Mouse (Mus musculus) MN1 (cell line): ENCODE results near the gene Itgav.

Source experiments
- DNase-seq: peaks from one replicate; pipeline ENCODE4 v3.0.0-alpha.2; 2016; ENCODE audit warnings: low spot score

Gene Itgav

DNA sequence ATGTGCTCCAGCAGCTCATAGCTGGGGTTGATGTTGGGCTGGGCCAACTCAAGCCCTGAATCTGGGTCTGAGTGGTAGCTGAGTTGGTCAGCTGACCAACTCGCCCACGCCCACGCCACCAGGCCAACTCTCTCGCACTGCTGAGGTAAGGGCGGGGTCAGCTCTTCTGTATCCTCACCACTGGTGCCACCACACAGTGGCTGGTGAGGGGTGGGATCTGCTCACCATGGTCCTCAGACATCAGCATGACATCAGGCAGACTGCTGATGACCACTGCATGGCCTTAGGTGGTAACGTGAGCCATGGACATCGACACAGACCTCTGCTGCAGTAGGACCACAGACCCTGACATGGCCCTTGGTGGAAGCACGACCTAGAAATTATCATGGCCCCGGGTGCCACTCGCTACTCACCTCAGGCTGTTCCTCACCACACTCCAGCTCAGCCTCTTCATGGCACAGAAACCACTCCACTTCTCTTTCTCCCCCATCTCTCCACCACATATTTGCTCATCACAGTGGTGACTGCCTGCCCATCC is 24.5 kb downstream of the Itgav start:
- no peak for DNase-seq

DNA sequence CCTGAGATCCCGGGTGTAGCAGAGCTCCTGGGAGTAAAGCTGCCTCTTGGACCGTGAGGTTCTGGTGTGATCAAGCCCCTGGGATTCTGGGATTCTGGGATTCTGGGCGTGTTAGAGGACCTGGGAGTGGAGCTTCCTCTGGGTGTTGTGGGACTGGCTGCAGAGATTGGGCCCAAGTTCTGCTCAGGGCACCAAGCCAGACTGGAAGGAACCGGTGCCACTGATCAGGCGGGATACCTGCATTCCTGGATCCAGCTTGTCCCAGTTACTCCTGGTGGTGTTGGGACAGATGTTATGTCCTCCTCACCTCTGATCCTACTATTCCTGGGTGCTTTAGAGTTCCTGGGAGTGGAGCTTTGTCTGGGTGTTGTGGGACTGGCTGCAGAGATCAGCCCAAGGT is 28.8 kb downstream of the Itgav start:
- DNase-seq = no peak

DNA sequence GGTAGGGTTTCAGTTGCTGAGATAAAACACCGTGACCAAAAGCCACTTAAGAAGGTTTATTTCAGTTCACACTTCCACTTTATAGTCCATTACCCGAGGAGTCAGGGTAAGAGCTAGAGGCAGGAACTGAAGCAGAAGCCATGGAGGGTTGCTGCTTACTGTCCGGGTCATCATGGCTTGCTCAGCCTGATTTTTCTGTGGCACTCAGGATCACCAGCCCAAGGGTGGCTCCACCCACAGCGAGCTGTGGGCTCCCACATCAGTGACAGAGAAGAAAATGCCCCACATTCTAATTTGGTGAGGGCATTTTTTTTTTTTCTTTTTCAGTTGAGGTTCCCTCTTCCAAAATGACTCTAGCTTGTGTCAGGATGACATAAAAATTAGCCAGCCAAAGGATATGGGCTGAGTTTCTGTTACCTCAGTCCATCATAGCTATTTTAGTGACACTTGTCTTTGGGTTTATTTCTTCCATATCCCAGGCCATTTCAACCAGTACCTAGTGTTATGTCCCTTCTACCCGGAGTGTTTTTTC is 30.2 kb downstream of the Itgav start:
- no peak for DNase-seq

DNA sequence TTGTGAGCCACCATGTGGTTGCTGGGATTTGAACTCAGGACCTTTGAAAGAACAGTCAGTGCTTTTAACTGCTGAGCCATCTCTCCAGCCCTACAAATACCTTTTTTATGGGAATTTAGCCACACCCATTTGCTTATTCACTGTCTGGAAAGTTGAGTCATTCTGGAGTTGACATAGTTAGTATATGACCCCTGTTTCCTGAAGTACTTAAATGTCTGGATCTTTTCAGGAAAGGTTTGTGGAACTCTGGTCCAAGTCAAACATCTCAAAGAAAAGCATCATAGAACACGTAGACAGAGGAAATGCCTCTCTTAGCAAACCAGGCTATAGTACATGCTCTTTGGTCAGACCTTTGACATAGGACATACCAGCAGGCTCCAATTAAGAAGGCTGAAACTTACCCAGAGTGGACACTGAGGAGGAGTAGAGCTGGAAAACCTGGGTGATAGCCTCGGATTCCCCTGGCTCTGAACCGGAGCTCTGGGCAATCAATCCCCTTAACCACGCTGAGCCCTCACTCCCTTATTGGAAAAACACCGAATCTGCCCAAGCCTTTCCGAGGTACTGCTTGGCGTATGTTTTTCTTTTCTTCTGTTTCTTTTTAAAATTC is 34.5 kb downstream of the Itgav start:
- no peak for DNase-seq

DNA sequence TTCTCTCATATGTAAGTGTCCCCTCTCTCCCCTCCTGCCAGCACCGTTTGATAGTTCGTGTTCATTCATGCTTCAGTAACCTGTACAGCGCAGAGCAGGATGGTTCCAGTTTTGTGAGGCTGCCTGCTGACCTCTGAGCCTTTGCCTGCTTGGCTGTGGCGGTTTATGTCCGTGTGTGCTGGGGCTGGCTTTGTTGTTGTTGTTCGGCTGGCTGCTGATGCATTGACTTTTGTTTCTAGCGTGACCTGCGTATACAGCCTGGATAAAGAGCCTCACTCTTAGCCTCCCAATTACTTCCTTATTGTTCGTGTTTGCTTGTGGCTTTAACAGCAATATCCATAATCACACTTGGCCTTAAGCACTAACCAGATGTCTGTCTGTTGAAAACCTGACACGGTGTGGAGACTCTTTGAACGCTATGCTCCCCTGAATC is 35.0 kb downstream of the Itgav start:
- no peak for DNase-seq

DNA sequence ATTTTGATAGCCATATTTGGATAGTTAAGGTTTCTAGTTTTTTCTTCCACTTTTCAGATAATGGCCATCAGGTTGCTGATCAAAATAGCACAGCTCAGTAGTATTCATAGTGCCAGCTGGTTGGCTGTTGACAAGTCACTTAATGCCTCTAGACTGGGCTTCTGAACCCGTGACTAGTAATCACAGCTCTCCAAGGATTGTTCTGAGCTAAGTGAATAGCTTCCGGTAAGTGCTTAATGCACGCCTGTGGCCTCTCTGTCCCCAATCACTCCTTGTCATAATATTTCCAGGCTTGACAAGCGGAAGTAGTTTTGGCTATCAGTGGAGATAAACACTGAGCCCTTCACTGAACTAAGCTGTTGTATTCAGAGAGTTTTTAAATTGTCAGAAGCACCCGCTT is 35.5 kb downstream of the Itgav start:
- DNase-seq = no peak

DNA sequence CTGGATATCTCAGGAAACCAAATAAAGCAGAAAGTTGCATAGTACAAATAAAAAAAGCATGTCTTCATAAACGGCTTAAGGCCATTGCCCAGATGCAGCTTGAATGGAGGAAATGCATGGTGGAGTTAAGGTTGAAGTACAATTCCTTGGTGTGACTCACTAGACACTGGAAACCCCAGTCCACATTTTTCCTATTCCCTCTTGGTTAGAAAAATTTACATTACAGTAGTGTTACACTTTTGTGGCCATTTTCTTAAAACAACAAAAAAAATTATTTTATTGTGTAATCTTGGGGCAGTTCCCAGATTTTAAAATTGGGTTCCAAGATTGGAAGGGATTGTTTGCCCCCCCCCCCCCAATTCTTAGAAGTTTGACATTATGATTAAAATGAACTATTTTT is 35.9 kb downstream of the Itgav start:
- no peak for DNase-seq

GRCm38 (mm10) chr2:83761506-83761905 is 37.3 kb downstream of the Itgav start:
- DNase-seq = peak; percentile 67

- peak; percentile 21 for DNase-seq
These were observed 38.1 kb downstream of the Itgav start for GRCm38 (mm10) chr2:83762106-83762855.

- DNase-seq = no peak
These were observed 41.9 kb downstream of the Itgav start for GRCm38 (mm10) chr2:83766058-83766457.

DNA sequence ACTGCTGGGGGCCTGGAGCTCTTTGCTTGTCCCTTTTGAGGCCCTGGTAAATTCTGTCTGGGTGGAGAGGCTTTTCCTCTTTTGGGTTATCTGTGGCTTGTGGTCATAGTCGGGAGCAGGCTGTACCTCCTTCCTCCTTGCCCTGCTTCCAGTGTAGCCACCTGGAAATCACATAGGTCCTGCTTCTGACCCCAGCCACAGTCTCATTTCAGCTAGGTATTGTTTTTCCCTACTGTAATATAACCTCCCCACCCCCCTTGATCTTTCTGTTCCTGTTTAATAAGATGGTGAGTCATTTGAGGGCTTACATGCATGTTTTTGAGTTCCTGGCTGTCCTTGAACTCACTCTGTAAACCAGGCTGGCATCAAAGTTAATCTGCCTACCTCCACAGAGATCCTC is 42.7 kb downstream of the Itgav start:
- no peak for DNase-seq

DNA sequence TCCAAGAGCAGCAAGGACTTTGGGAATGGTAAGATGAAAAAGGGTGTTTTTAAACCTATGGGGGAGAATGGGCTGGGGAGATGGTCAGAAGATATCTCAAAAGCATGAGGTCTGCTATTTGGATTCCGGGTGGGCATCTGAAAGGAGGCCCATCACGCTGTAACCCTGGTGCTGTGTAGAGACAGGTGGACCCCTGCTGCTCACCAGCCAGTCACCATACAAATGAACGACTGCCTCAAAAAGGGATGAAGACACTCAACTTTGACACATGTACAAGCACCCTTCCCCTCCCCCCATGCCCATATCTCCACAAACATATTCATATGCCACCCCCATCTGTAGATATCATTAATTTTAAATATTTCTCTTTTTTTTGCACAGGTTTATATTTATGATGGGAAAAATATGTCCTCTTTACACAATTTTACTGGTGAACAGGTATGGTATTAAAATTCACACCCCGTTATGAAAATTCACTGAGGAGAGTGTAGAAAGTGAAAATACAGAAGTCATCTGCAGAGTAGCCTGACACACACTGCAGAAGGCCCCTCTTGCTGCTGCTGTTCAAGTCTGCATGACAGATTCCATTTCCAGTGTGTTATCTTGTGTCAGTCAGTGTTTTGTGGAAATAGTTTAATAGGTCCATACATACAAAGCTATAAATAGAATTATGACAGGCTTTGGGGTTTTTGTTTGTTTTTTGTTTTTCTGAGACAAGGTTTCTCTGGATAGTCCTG is 44.3 kb downstream of the Itgav start:
- no peak for DNase-seq

DNA sequence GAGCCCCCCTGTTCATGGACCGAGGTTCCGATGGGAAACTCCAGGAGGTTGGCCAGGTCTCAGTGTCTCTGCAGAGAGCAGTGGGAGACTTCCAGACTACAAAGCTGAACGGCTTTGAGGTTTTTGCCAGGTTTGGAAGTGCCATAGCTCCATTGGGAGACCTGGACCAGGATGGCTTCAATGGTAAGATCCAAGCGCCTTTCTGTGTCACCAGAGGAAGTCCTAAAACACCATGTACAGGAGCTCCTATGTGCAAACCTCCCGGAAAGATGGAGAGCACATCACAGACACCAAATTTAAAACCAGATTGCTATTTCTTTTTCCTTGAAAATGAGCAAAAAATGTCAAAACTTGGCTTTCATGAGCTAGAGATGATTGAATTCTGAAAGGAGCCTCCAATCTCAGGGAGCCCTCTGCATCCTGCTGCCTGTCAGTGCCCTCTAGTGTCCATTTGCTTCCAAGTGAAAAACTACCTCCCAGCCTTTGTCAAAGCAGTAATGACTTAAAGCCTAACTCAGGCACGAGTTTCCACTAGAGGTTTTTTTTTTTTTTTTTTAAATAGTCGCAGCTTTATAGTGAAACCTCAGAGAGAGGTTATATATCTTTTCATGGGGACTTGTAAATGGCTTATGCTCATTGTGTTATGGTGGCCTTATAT is 47.1 kb downstream of the Itgav start:
- DNase-seq = peak; percentile 43

DNA sequence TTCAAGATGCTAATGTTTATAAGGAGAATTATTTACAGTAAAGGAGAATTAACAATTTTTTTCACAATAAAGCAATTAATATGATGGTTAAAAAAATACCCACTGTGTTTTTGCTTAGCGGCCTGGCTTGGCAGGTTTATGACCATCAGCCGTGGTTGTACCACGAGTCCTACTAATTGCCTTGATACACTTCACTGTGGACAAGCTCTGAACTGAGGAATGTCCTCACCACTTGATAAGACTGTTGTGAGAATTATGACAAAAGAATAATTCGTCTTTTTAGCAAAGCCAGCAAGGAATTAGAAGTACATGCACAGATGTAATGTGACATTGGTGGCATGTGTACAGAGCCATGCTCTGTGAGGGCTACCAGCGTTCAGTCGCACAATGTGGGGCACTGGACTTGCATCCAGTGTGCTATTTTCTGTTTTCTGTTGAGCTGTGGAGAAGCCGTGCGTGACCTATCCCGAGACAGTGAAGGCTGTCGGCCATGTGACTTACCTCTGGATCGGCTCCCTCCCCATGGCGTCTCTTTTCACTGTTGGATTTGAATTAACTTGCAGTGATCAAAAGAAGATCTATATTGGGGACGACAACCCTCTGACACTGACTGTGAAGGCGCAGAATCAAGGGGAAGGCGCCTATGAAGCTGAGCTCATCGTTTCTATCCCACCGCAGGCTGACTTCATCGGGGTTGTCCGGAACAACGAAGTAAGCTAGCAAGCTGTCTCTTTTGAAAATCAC is 67.3 kb downstream of the Itgav start:
- DNase-seq = no peak

- DNase-seq = no peak
These were observed 67.9 kb downstream of the Itgav start for GRCm38 (mm10) chr2:83792102-83792501.

GRCm38 (mm10) chr2:83795766-83796165 is 71.6 kb downstream of the Itgav start:
- no peak for DNase-seq

DNA sequence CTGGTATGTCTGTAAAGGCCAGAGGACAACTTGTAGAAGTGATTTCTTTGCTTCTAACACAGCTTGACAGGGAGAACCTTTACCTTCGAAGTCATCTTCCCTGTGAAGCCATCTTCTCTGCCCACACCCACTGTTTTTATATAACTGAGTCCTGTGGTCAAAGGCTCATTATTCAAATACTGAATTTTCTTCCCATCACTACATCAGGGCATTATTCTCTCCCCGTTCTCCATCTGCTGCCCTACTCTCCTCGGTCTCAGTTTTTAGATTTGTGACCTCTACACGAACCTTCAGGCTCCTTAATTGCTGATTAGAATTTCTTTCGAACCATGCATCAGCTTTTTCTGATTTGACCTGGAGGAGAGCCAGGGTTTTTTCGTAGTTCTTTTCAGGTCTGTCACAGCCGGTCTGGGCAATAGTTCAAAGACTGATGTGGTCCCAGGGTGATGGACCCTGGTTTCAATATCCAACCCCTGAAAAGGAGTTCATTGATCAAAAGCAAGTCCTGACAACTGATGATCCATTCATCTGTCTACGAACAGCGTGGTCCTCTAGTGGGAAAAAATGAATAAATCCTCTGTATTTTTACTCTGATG is 73.8 kb downstream of the Itgav start:
- DNase-seq = no peak

GRCm38 (mm10) chr2:83812483-83813272 is 88.5 kb downstream of the Itgav start, which contains the start of gene Fam171b:
Gene Fam171b, plus strand, starts transcription at chr2:83812636.
- DNase-seq = peak; percentile 91

DNA sequence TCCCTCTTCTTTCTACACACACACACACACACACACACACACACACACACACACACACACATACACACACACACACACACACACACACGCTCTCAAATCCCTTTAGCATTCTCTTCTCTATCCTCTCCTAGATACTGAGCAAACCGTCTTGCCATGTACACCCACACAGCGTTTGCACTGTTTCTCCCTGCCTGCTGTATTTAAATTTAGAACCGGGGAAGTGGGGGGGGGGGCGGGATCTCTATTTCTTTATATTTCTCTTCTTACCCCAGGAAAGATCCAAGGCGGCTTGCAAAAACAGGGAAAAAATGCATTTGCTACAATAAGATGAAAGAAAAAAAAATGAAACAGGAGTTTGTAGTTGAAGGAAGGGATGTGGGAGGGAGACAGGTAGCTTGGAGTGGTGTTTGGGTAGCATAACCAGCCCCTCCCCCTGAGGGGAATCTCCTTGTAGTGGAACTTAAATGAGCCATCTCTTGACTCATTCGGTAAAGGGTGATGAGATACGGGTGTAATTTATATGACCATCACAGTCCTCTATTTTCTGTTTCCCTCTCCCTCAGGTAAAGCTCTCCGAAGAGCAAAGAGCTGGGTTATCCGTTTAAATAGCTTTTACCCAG is 89.2 kb downstream of the Itgav start:
- peak; percentile 56 for DNase-seq

- DNase-seq = peak; percentile 75
These were observed 89.8 kb downstream of the Itgav start for GRCm38 (mm10) chr2:83814009-83814408.
